Mouse (Mus musculus) liver, embryonic 14.5 days (tissue): ENCODE data around the gene Hepacam2. TPM values are rescaled to one million over a fixed set of nuclear protein-coding genes. Genes with fewer than 3 reads are reported as not detected.

Source experiments
- ATAC-seq: fragments of 200-750 bp; cut with Nextera tagmentation; 2 replicates; pipeline ENCODE4 v1.8.0; 2017; ENCODE audit warnings: moderate number of reproducible peaks, mild to moderate bottlenecking, moderate library complexity; ENCODE audit not compliant: insufficient read depth
- DNase-seq, 3 experiments: peaks; one replicate each; pipeline ENCODE4 v3.0.0-alpha.2; 2012 to 2013; ENCODE audit warnings: low read depth in 3 of 3, low spot score in 3 of 3
- H3K27ac ChIP-seq: fragments of 300-500 bp; sonication (generic); 2 replicates; pipeline ENCODE4 v1.5.1; 2014; ENCODE audit warnings: moderate library complexity, mild to moderate bottlenecking, control low read depth, inconsistent platforms
- H3K27me3 ChIP-seq: fragments of 300-500 bp; sonication (generic); 2 replicates; pipeline ENCODE4 v1.6.1; 2014; ENCODE audit warnings: mild to moderate bottlenecking, low read length, moderate library complexity; ENCODE audit not compliant: control insufficient read depth, insufficient read depth
- H3K36me3 ChIP-seq: fragments of 300-500 bp; sonication (generic); replicated peaks from 2 replicates; pipeline ENCODE4 v1.6.1; 2014; ENCODE audit warnings: low read depth; ENCODE audit not compliant: control insufficient read depth, insufficient read depth
- H3K4me1 ChIP-seq, 2 experiments: fragments of 200-500 bp in 1 of 2; fragments of 300-500 bp in 1 of 2; sonication (generic) in 1 of 2; replicated peaks; 2 replicates each; pipeline ENCODE4 v1.6.1; 2012 to 2014; ENCODE audit warnings: antibody characterized with exemption in 1 of 2, inconsistent platforms in 1 of 2, low read length in 1 of 2; ENCODE audit not compliant: control insufficient read depth in 2 of 2, insufficient read depth in 2 of 2
- H3K4me2 ChIP-seq: fragments of 300-500 bp; sonication (generic); 2 replicates; pipeline ENCODE4 v1.6.1; 2014; ENCODE audit warnings: low read depth, mild to moderate bottlenecking, control low read depth, moderate library complexity
- H3K4me3 ChIP-seq, 2 experiments: fragments of 200-500 bp in 1 of 2; fragments of 300-500 bp in 1 of 2; sonication (generic) in 1 of 2; 2 replicates each; pipeline ENCODE4 v1.5.1; 2012 to 2014; ENCODE audit warnings: low read depth in 2 of 2, low read length in 2 of 2, mild to moderate bottlenecking in 2 of 2, control low read depth in 1 of 2, inconsistent platforms in 1 of 2, moderate library complexity in 1 of 2; ENCODE audit not compliant: insufficient read depth in 1 of 2
- H3K9ac ChIP-seq: fragments of 300-500 bp; sonication (generic); replicated peaks from 2 replicates; pipeline ENCODE4 v1.6.1; 2014; ENCODE audit warnings: mild to moderate bottlenecking, control low read depth, moderate library complexity
- H3K9me3 ChIP-seq: fragments of 300-500 bp; sonication (generic); 2 replicates; pipeline ENCODE4 v1.6.1; 2016; ENCODE audit warnings: low read length, mixed read lengths; ENCODE audit not compliant: control insufficient read depth
- CTCF ChIP-seq: IDR thresholded peaks from 2 replicates; pipeline ENCODE4 v1.5.1; 2016; ENCODE audit warnings: antibody characterized with exemption, low read depth, control low read depth
- EP300 ChIP-seq: IDR thresholded peaks from 2 replicates; pipeline ENCODE4 v1.6.1; 2016; ENCODE audit warnings: antibody characterized with exemption, low read depth
- WGBS: fragments of 180-500 bp; shearing (Covaris S2); extraction: QIAGEN DNeasy Blood & Tissue Kit; methylation state at CpG from one replicate; pipeline ENCODE4 v1.1.7; 2014; ENCODE audit not compliant: insufficient replicate concordance; 5-methylcytosine and 5-hydroxymethylcytosine counted together
- polyA plus RNA-seq, 2 experiments: library from polyadenylated mRNA; depleted of rRNA in 1 of 2; stranded (reverse) in 1 of 2; unstranded in 1 of 2; fragments of >200 nt; fragmentation: Nextera tagmentation in 1 of 2; extraction: Ambion mirVana in 1 of 2; gene quantifications; 2 replicates each; pipeline versions ENCODE4 v1.2.1 to v1.2.3; 2012 to 2014

Hepacam2 gene
- polyA plus RNA-seq (2012; rRNA removed) (0.03 and 0.06 TPM in 2 replicates), polyA plus RNA-seq (2014; fragmentation: Nextera tagmentation; extraction: Ambion mirVana) (not detected in 2 replicates)

DNA sequence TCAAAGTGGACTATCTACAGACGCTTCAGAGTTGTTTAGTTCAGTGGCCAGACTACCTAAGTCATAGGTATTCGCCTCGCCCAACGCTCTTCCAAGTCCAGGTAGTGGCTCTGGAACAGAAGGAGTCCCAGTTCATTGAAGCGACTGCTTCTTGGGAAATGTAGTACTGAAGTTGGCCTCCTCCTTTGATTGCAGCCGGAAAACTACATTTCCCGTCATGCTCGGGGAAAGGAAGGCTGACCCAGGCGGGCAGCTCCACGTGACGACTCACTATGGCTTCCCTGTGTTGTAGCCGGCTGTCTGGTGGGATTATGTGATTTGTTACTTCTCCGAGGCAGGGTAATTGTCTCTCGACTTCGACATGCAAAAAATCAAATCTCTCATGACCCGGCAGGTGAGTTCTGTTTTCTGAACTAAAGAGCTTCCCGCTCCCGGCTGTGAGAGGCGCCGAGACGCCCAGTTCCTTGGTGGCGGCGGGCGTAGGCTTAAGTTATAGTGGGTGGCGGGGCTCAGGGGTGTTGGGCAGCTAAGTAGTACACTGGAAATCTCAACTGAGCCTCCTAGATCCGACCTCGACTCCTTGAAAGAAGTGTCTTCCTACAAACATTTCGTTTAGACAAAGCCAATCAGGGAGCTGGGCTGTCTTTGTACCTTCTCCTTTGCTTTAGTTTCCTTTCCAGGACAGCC, at the start of gene Hepacam2, which contains the start of gene Vps50:
Gene Hepacam2 (minus strand): TSS at position 137 of the 687 bp plus-strand sequence.
Gene Vps50 (plus strand): TSS at position 221 of the 687 bp plus-strand sequence.
- peak within 1 kb of the TSS; percentile 69 for H3K9ac ChIP-seq
- TF ChIP-seq EP300: no peak
- no peak for TF ChIP-seq CTCF
- H3K27me3 ChIP-seq: no peaks in the 10 kb centered on the region
- no peaks in the 10 kb centered on the region for H3K36me3 ChIP-seq
- no peak within 1 kb of the TSS for H3K27ac ChIP-seq
- H3K4me1 ChIP-seq: peaks cover 0 to 9% of the 10 kb centered on the region in 2 experiments; a peak in 2 of 4 replicates
- H3K9me3 ChIP-seq: no peaks in the 10 kb centered on the region
- peak within 1 kb of the TSS; percentile 68 for H3K4me2 ChIP-seq
- DNase-seq (peak; percentile 79 to 82 (median 81)), ATAC-seq (peak; percentile 97)
- peak within 1 kb of the TSS; percentile 70 to 99 for H3K4me3 ChIP-seq
- 1% methylated on average over 28 of the region's 28 CpGs for WGBS

DNA sequence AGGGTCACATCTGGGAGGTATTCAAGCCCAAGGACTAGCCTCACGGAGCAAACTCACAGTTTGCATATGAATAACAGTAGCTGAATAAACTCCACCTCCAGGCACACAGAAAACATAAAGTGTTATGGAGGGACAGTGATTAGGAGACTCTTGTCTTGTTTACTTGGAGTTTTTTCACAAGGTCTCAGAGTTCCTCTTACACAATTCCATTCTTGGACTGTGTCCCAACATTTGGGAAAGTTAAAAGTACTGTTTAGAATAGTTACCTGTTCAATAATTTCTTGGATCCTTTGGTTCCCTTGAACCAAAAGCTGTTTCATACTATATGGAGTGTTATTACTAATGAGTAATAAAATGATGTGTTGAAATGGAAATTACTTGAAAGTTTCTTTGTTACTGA, 46.9 kb upstream of the Hepacam2 start:
- no peak for TF ChIP-seq CTCF
- TF ChIP-seq EP300: no peak
- H3K27ac ChIP-seq: no peak overlapping the region
- H3K4me3 ChIP-seq: no peak overlapping the region
- ATAC-seq (no peak), DNase-seq (no peak)
- H3K27me3 ChIP-seq: no peaks in the 10 kb centered on the region
- WGBS: 62% methylated on average over 1 of the region's 1 CpGs
- no peaks in the 10 kb centered on the region for H3K9me3 ChIP-seq
- no peak overlapping the region for H3K4me2 ChIP-seq
- H3K36me3 ChIP-seq: no peaks in the 10 kb centered on the region
- H3K9ac ChIP-seq: no peak overlapping the region
- no peaks in the 10 kb centered on the region for H3K4me1 ChIP-seq

DNA sequence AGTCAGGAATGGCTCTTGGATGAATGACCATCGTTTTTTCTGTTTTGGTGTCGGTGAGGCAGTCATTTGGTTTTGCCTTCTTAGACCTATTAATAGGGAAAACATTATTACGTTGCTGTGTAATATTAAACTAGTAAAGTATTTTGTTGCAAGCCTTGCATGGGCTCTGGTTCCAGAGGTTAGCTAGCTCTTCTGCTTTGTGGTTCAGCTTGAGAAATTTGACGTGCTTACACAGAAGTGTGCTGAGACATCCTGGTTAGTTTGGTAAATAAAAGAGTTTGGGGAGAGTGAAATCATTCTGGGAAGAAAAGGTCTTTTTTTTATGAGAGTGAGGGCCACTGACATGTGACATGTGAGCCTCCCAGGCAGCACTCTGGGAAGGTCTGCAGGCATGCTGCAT, 45.8 kb upstream of the Hepacam2 start:
- Histone ChIP-seq H3K4me2 (no peak overlapping the region), H3K27ac (no peak overlapping the region), H3K27me3 (no peaks in the 10 kb centered on the region), H3K4me3 (no peak overlapping the region), H3K9ac (no peak overlapping the region), H3K9me3 (no peaks in the 10 kb centered on the region), H3K36me3 (no peaks in the 10 kb centered on the region), H3K4me1 (no peaks in the 10 kb centered on the region)
- TF ChIP-seq EP300: no peak
- TF ChIP-seq CTCF: no peak
- DNase-seq (no peak), ATAC-seq (no peak)
- 67% methylated on average over 4 of the region's 4 CpGs for WGBS

DNA sequence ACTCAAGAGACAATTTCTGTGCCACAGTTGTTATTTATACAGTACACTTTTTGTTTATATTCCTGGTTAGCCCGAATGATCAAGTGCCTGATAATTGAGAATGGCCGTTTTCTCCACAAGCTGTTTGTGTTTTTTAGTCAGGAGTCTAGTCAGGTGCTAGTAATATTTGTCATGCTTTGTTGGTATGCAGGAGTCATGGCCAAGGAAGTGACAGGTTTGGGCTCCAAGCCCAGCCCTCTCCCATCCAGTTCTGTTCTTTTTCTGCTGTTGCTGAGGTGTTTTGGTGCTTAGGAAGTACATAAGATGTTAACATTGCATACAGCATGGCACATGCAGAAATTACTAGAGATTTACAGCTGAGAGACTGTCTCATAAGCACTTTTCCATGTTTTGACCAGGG, 41.4 kb upstream of the Hepacam2 start:
- no peaks in the 10 kb centered on the region for H3K4me1 ChIP-seq
- no peaks in the 10 kb centered on the region for H3K9me3 ChIP-seq
- 69% methylated on average over 2 of the region's 2 CpGs for WGBS
- no peak overlapping the region for H3K27ac ChIP-seq
- ATAC-seq (no peak), DNase-seq (no peak)
- TF ChIP-seq CTCF (no peak), EP300 (no peak)
- H3K9ac ChIP-seq: no peak overlapping the region
- no peaks in the 10 kb centered on the region for H3K27me3 ChIP-seq
- H3K4me3 ChIP-seq: no peak overlapping the region
- H3K36me3 ChIP-seq: no peaks in the 10 kb centered on the region
- H3K4me2 ChIP-seq: no peak overlapping the region

DNA sequence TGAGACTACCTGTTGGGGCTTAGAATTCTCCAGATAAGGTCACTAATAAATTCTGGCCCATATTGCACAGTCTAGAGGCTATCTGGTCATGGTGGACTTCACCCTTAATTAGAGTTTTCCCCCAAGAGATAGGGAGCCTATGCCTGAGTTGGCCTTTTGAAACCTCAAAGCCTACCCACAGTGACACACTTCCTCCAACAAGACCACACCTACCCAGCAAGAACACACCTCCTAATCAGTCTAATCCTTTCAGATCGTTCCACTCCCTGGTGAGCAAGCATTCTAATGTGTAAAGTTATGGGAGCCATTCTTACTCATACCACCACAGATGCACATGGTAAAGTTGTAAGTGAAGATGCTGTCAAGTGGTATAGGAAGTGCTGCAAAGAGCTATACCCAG, 38.0 kb upstream of the Hepacam2 start:
- 13% methylated on average over 1 of the region's 1 CpGs for WGBS
- ATAC-seq: no peak

More for the DNA sequence above, 38.0 kb upstream of the Hepacam2 start:
- no peaks in the 10 kb centered on the region for H3K36me3 ChIP-seq
- no peak for TF ChIP-seq CTCF
- TF ChIP-seq EP300: no peak
- DNase-seq: no peak
- H3K27me3 ChIP-seq: no peaks in the 10 kb centered on the region
- no peaks in the 10 kb centered on the region for H3K9me3 ChIP-seq
- no peak overlapping the region for H3K4me3 ChIP-seq
- no peak overlapping the region for H3K27ac ChIP-seq
- H3K4me1 ChIP-seq: no peaks in the 10 kb centered on the region
- no peak overlapping the region for H3K4me2 ChIP-seq
- H3K9ac ChIP-seq: no peak overlapping the region
